ENCODE assay signal across 23 mouse cellular contexts in the genomic region with DNA sequence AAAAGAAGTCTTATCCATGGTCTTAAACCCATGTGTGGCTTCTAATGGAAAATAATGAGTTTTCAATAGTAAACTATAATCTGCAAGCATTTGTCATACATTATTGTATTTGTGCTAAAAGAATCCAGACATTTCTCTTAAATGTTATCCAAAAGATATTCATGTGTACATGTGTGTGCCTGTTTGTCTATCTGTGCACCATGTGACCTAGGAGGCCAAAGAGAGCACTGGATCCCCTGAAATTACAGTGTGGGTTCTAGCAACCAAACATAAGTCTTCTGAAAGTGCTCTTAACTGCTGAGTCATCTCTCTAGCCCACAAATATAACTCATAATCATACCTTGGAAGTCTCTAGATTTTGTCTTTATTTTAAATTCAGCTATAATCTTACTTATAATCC.
"Had no signal": no experiment of that assay in that cellular context is flagged by ENCODE, and none has a peak within 500 bp of the region (broad histone marks: within the 10 kb centered on the region; RNA-seq: fewer than 3 reads in every experiment).

No protein-coding gene starts in this region.

- H3K27me3 ChIP-seq: heart, embryonic 13.5 days; heart, embryonic 15.5 days; hindbrain, embryonic 13.5 days; hindbrain, embryonic 15.5 days; kidney, embryonic 15.5 days; limb, embryonic 12.5 days; liver, embryonic 13.5 days; liver, embryonic 15.5 days had no signal

- DNase-seq: gastrocnemius, postnatal 10 days; gastrocnemius, postnatal 25 days; heart, adult 2 months; heart, postnatal 14 days; heart, postnatal 36 days; kidney, adult 11 months; kidney, adult 2 months; kidney, adult 9 months; kidney, postnatal 14 days; kidney, postnatal 36 days; liver; liver, embryonic 13.5 days had no signal

- H3K4me1 ChIP-seq: hindbrain, embryonic 13.5 days; hindbrain, embryonic 15.5 days; kidney, embryonic 15.5 days; limb, embryonic 10.5 days; limb, embryonic 12.5 days had no signal

- H3K9me3 ChIP-seq: heart, embryonic 13.5 days; heart, embryonic 15.5 days; hindbrain, embryonic 13.5 days; hindbrain, embryonic 15.5 days; kidney, embryonic 15.5 days; limb, embryonic 10.5 days; limb, embryonic 12.5 days; liver, embryonic 13.5 days; liver, embryonic 15.5 days had no signal

- H3K4me3 ChIP-seq: heart, adult 2 months; heart, embryonic 13.5 days; heart, embryonic 15.5 days; hindbrain, embryonic 13.5 days; hindbrain, embryonic 15.5 days; kidney, embryonic 15.5 days; left cerebral cortex, adult 2 months; limb, embryonic 10.5 days; limb, embryonic 12.5 days; liver, embryonic 13.5 days; liver, embryonic 15.5 days had no signal

- H3K9ac ChIP-seq: heart, embryonic 13.5 days; heart, embryonic 15.5 days; hindbrain, embryonic 13.5 days; hindbrain, embryonic 15.5 days; kidney, embryonic 15.5 days; limb, embryonic 12.5 days; liver, embryonic 13.5 days; liver, embryonic 15.5 days had no signal

- H3K27ac ChIP-seq: heart, embryonic 13.5 days; heart, embryonic 15.5 days; hindbrain, embryonic 13.5 days; hindbrain, embryonic 15.5 days; hindbrain, postnatal 0 days; kidney, embryonic 15.5 days; kidney, postnatal 0 days; left cerebral cortex, adult 2 months; limb, embryonic 10.5 days; limb, embryonic 12.5 days; liver, embryonic 13.5 days; liver, embryonic 15.5 days had no signal
